Mouse (Mus musculus) liver, embryonic 14.5 days (tissue): ENCODE measurements around the gene Mtx2.

Experiments
- CTCF ChIP-seq: IDR thresholded peaks from 2 replicates; pipeline ENCODE4 v1.5.1; 2016; ENCODE audit warnings: antibody characterized with exemption, low read depth, control low read depth
- EP300 ChIP-seq: IDR thresholded peaks from 2 replicates; pipeline ENCODE4 v1.6.1; 2016; ENCODE audit warnings: antibody characterized with exemption, low read depth

DNA sequence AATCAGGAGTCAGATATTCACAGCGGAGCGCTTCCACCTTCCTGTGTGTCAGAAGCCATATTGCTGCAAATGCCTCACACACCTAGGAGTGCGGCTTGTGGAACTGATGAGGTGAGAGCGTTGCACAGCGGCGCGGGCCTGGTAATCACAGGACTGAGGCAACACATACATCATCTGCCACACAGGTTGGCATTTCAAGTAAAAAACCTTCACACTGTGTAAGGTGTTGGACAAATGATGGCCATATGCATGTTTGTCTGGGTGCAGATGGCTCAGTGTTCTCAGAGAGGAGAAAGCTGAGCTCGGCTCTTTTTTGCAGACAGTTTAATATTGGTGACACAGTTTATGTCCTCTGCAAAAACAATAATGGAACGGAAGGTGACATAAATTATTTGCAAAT lies 58.8 kb downstream of the Mtx2 start:
- TF ChIP-seq CTCF, result no peak
- TF ChIP-seq EP300, result no peak
